Mouse (Mus musculus) R1 (cell line): ENCODE results near the gene Cnst.

Experiments used
- DNase-seq: peaks from one replicate; pipeline ENCODE4 v3.0.0-alpha.2; 2018; ENCODE audit warnings: low read depth, low spot score

Cnst gene

DNA sequence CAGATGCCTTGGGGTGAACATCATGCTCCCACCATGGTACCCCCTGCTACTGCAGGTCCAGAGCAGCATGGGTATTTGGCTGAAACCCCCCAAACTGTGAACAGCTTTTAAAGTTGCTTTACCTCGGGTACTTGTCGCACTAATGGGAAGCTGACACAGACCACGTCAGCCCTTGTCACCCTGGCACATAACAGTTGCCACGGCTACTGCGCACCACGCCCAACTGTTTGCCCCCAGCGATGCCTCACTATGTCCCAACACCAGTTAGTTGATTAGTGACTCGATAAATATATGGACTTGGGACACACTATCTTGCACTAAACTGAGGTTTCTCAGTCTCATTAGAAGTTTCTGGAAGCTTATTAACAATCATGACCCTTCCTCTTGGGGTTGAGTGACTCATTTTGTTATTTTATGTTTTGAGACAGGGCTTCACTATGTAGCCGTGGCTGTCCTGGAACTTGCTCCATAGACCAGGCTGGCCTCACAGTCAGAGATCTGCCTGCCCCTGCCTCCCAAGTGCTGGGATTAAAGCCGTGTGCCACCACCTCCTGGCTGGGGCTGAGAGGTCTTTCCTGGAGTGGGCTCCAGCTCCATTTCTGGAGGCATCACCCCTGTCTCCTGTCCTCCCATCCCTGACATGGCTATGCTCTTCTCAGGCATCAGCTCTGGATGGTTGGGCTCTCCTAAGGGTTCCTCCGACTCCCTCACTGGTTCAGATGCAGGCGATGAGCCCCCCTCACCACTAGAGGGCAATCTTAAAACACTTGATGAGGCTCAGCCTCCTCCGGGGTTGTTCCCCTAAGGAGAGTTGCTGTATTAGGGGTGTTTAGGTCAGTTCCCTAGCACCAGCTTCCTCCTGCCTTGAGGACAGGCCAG is 99.2 kb downstream of the Cnst start:
- peak; percentile 85 for DNase-seq

- DNase-seq, result no peak
Measured at GRCm38 (mm10) chr1:179645980-179646268, 99.8 kb downstream of the Cnst start.

GRCm38 (mm10) chr1:179648678-179649077 is 102.5 kb downstream of the Cnst start:
- DNase-seq, result peak; percentile 82

GRCm38 (mm10) chr1:179649324-179649723 is 103.2 kb downstream of the Cnst start:
- DNase-seq, result no peak

DNA sequence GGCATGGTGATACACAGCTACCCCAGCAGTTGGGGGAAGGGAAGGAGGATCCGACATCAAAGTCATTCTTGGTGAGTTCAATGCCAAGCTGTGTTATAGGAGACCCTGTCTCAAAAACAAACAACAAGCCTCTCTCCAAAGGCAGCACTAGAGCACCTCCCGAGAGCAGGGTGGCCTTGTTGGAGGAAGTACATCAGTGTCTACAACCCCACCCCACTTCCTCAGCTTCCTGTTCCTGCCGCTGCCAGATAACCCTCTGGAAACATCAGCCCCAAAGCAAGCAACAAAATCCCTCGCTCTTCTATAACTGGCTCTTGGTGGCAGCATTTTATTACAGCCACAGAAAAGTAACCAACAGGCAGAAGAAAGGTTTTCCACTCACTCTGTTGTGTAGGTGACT is 104.1 kb downstream of the Cnst start:
- DNase-seq, result peak; percentile 42

- peak; percentile 70 for DNase-seq
Measured at GRCm38 (mm10) chr1:179651224-179651623, 105.1 kb downstream of the Cnst start.

GRCm38 (mm10) chr1:179663065-179663464 is 116.9 kb downstream of the Cnst start:
- no peak for DNase-seq

- DNase-seq, result peak; percentile 51
Measured at GRCm38 (mm10) chr1:179664309-179664930, 118.2 kb downstream of the Cnst start.

DNA sequence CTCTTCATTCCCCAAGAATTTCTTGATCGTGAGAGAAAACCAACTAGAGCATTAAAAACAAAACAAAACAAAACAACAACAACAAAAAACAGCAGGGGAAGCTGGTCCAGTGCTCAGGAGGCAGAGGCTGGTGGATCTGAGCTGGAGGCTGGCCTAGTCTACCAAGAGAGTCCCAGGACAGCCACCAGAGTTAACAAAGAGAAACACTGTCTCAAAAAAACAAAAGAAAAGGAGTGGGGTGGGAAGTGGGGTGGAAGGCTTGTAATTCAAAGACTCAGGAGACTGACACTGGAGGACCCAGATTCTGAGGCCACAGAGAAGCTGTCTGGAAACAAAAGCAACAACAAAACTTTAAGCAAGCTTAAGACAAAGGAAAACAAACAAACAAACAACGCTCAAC is 120.8 kb downstream of the Cnst start:
- no peak for DNase-seq

DNA sequence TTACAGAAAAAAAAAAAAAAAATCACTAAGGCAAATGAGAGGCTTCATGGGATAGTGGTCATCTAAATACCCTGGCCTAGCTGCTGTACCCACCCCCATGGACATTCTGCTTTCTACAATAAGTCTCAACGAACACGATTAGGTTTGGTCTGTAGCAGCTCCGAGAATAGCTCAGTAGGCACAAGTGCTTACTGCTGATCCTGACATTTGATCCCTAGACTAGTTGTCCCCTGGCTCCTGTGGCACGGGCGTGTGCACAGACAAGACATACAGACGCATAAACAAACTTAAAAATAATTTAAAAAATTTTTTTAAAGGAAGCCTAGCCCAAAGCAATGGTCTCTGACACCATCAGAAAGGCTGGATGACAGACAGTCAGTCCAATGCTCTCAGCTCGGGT is 121.3 kb downstream of the Cnst start:
- DNase-seq, result no peak

GRCm38 (mm10) chr1:179668013-179668805 is 122.0 kb downstream of the Cnst start, which contains the start of gene Sccpdh:
TSS of gene Sccpdh (plus strand) at chr1:179668210.
- DNase-seq, result peak; percentile 71

DNA sequence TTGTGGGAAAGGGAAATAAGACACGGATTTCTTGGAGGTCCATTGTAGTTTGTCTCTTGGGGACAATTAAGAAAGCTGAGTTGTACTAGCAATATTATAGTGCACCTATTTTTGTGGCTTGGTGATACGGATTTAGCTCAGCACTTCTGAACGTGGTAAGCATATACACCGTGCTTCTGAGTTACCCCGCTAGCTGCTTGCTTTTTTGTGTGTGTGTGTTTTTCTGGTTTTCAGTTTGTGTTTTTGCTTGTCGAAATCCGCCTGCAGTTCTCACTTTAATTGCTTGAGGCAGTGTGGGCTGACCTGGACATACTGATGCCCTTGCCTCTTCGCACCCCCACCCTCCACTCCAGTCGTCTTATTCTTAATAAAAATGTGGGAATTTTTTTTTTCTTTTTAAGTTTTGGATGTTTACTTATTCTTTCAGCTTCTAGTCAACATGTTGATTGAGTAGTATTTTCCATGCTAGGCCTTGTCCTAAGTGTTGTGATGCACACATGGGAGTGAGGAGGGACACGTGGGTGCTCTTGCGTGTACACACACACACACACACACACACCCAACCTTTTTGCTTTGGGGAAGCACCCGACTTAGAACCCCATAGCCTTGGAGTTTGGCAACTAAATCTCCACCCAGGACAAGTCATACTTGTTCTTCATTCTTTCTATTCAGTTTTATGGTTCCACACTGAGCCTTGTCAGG is 122.8 kb downstream of the Cnst start:
- peak; percentile 26 for DNase-seq

DNA sequence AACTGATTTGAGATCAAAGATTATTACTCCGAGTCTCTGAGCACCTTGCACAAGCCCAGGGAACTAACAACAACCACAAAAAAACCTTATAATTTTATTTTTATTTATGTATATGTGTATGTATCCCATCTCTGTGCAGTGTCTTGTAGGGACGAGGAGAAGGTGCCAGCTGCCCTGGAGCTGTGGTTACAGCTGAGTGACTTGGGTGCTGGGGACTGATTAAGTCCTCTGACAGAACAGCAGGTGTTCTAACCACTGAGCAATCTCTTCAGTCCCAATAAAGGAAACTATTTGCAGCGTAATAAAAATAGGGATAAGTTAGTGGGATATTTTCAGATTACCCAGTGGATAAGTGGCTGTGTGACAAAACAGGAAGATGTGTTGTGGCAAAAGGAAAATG is 128.2 kb downstream of the Cnst start:
- DNase-seq, result no peak

DNA sequence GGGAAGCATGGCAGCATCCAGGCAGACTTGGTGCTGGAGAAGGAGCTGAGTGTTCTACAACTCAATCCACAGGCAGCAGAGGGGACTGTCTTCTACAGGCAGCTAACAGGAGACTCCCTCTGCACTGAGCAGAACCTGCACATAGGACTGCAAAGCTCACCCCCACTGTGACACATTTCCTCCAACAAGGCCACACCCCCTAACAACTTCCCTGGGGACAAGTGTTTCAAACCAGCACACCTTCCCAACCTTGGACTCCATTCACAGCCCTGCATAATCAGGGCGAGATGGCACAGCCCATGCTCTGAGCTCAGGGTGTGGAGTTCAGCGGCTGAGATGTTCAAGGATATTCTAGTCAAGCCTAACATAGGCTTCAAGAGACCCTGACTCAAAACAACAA is 130.9 kb downstream of the Cnst start:
- DNase-seq, result peak; percentile 81
